Mouse (Mus musculus): ENCODE results near the gene Cnot2.
"Not testable (repeated sequence)": the region's sequence is repeated elsewhere in the genome, so short reads cannot be mapped to it uniquely, and the experiment has no call there.

The Cnot2 gene

GRCm38 (mm10) chr10:116581369-116581718, at the start of gene Cnot2:
Cnot2 (minus strand) TSS chr10:116581511.
- peak; percentile 96 for DNase-seq (ENCODE audit: low spot score)

DNA sequence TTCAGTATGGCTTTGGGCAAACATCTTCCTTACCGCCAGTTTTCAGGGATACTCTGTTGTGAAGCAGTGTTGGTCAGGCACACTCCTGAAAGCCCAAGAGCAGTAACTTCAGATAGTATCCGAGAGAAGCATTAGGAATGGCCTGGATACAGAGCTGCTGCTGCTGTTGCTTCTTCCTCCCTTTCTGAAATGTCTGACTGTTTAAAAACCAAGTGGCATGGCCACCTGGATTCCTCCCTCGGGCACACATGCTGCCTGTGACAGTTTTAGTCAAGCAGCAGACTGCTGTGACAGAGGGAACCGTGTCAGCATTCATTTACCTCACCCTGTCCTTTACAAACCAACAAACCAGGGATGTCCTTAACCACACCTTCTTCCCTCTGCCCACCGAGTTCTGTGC, 47.6 kb upstream of the Cnot2 start:
- no peak for DNase-seq (ENCODE audit: low spot score)

- no peak for DNase-seq (ENCODE audit: low spot score)
Observed at GRCm38 (mm10) chr10:116626009-116626408, 44.7 kb upstream of the Cnot2 start.

GRCm38 (mm10) chr10:116613250-116613649, 31.9 kb upstream of the Cnot2 start:
- DNase-seq (ENCODE audit: low spot score), result not testable (repeated sequence)

GRCm38 (mm10) chr10:116604905-116605162, 23.5 kb upstream of the Cnot2 start:
- no peak for DNase-seq (ENCODE audit: low spot score)

GRCm38 (mm10) chr10:116604081-116604904, 23.0 kb upstream of the Cnot2 start:
- no peak for DNase-seq (ENCODE audit: low spot score)

DNA sequence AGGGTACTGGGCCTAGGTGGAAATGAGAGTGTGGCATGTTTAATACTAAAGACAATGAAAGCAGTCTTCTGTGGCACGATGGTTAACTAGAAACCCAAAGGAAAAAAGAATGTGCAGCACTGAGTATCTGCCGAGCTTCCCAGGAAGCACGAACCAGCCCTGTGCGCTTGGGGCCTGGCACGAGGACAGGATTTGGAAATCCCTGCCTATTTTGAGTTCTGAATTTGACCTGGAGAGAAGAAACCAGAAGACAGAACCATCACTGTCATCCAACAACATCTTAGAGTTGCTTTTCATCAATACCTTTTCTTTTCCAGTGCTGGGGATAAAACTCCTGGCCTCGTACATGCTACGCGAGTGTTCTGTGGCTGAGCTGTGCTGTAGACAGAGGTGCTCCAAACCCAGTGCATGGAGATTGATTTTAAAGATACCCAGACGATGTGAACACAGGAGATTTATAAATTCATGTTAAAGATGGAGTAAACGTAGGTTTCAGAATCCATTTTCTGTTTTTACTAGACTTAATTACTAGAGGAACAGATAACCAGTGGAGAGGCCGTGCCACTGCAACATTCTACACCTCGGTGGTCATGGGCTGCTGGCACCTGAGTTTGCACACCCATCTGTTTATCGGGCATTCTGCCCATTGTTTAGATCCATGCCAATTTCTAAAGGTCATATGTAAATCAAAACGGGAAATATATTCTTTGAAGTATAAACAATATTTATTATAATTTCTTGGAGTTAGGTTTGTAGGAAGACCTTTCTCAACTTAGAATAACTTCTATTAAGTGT, 17.9 kb upstream of the Cnot2 start:
- DNase-seq (ENCODE audit: low spot score), result no peak

GRCm38 (mm10) chr10:116582738-116583137, 1.4 kb upstream of the Cnot2 start:
- DNase-seq (ENCODE audit: low spot score), result no peak

- peak; percentile 86 for DNase-seq (ENCODE audit: low spot score)
Observed at GRCm38 (mm10) chr10:116581719-116582481, 589 bp upstream of the Cnot2 start.

- DNase-seq (ENCODE audit: low spot score), result peak; percentile 74
Observed at GRCm38 (mm10) chr10:116580591-116581358, 536 bp downstream of the Cnot2 start.

DNA sequence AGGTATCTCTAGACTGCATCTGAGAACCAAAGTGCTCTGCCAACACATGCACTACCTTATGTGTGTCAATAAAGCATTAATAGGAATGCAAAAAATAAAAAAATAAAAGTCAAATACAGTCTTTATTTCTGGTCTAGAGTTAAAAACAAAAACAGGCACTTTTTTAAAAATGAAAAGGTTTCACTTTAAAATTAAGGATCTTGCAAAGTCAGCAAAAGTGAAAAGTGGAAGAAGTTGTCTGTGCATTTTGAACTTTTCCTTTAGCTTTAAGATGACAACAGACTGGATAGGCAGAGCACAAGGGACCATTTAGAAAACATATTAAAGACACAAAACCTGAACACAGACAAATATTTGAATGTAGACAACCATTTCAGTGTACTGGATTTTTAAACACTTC, 1.8 kb downstream of the Cnot2 start:
- DNase-seq (ENCODE audit: low spot score), result no peak

DNA sequence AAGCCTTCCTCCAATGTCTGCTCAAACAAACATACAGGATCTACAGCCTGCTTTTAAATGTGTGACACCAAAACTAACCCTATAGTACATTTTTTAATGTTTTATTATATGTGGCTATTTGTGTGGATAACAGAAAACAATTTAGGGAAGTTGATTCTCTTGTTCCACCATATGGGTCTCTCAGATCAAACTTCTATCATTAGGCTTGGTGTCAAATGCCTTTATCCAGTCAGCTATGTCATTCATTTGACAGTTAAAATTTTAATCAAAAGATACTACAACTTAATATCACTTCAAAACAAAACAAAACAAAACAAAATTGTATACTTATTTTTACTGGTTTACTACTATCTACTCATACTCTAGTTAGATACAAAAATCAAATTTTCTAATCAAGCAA, 2.9 kb downstream of the Cnot2 start:
- no peak for DNase-seq (ENCODE audit: low spot score)

DNA sequence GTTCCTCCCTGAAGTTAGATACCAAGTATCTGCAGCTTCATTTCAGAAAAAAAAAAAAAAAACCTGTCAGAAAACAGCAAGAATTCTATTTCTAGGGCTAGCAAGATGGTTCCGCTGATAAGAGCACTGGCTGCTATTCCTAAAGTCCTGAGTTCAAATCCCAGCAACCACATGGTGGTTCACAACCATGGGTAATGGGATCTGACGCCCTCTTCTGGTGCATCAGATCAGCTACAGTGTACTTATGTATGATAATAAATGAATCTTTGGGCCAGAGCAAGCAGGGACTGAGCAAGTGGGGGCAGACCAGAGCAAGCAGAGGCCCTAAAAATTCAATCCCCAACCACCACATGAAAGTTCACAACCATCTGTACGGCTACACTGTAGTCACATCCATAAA, 4.1 kb downstream of the Cnot2 start:
- DNase-seq (ENCODE audit: low spot score), result no peak

DNA sequence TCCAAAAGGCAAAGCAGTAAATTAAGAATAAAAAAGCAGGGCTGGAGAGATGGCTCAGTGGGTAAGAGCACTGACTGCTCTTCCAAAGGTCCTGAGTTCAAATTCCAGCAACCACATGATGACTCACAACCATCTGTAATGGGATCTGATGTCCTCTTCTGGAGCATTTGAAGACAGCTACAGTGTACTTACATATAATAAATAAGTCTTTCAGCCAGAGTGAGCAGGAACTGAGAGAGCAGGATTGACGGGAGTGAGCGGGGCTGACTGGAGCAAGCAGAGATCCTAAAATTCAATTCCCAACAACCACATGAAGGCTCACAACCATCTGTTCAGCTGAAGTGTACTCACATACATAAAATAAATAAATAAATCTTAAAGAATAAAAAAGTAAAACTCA, 5.2 kb downstream of the Cnot2 start:
- not testable (repeated sequence) for DNase-seq (ENCODE audit: low spot score)

- DNase-seq (ENCODE audit: low spot score), result no peak
Observed at GRCm38 (mm10) chr10:116570526-116570925, 10.8 kb downstream of the Cnot2 start.

GRCm38 (mm10) chr10:116568539-116568938, 12.8 kb downstream of the Cnot2 start:
- DNase-seq (ENCODE audit: low spot score), result no peak

DNA sequence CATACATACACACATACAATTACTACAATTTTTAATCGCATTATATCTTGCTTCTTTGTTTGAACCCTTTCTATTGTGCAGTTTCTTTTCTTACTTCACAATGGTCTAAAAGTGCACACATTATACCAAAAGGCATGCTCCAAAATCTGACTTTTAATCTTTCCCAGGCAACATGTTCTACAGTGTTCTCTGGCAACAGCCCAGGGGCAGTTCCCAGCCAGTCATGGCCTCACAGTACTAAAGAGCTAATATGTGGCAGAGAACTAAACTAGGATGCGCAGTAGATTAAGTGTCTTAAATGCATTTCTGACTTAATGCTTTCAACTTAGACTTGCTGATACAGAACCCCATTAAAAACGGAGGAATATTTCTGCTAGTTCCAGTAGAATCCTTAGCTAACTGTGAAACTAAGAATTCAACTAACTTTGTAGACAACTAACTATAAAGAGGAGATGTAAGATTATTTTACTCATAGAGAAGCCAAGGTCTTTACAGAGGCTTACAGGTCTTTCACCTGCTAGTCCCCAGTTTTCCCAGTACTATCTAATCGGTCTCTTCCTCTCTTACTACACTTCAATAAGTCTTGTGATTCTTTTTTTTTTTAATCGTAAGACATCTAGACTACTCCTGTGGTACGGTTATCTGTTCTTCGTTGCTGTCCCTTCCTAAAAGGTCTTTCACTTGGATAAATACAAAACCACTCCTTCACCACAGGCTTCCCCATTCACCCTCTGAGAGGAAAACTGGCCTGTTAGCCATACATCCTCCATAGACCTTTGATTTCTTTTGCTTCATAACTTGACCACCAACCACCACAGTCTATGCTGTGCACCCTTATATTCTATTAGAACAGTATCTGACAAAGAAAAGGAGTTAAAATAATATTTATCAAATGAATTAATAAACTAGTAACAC, 13.6 kb downstream of the Cnot2 start:
- no peak for DNase-seq (ENCODE audit: low spot score)

- DNase-seq (ENCODE audit: low spot score), result not testable (repeated sequence)
Observed at GRCm38 (mm10) chr10:116566492-116566891, 14.8 kb downstream of the Cnot2 start.

GRCm38 (mm10) chr10:116564828-116565602, 16.3 kb downstream of the Cnot2 start:
- DNase-seq (ENCODE audit: low spot score), result no peak
